Mouse (Mus musculus): ENCODE results near the gene Dleu7.
A peak's percentile ranks its signal among the peaks of the same experiment; 100 is the strongest.

Dleu7 gene

GRCm38 (mm10) chr14:62282974-62283373 lies 9.9 kb downstream of the Dleu7 start:
- no peak for DNase-seq (ENCODE audit: low spot score in 2 of 2)

- DNase-seq (ENCODE audit: low spot score in 2 of 2), result no peak
These were observed 19.2 kb downstream of the Dleu7 start for GRCm38 (mm10) chr14:62273604-62274003.

DNA sequence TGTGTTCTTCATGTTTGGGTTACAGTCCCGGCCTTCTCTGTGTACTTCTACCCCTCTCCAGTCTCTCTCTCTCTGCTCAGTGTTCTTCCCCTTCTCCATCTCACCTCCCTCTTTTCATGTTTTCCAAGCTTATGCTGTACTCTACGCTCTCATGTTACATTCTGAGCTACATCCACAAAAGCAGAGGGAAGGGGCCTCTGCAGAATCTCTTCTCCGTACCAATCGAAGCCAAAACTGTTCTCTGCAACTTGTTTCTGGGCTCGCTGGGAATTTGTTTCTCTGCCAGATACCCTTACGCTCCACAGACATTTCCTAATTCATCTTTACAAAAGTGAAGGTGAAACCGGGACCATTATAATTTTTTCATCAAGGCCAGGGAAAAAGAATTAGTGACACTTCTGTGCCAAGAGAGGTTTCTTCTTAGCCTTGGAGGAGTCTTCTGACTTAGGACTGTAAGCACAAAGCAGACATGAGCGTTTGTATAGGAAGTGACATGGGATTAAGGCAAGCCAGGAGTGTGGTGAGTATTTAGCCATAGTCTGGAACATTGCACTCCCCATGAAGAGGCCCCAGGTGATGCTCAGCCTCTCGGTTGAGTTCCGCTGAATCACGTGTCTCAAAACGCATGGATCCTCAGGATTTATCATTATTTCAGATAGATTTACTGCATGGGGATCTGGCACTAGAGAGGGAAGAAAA lies 22.0 kb downstream of the Dleu7 start:
- DNase-seq (ENCODE audit: low spot score in 2 of 2), result no peak

GRCm38 (mm10) chr14:62258978-62259536 lies 33.8 kb downstream of the Dleu7 start:
- DNase-seq (ENCODE audit: low spot score in 2 of 2), result no peak

DNA sequence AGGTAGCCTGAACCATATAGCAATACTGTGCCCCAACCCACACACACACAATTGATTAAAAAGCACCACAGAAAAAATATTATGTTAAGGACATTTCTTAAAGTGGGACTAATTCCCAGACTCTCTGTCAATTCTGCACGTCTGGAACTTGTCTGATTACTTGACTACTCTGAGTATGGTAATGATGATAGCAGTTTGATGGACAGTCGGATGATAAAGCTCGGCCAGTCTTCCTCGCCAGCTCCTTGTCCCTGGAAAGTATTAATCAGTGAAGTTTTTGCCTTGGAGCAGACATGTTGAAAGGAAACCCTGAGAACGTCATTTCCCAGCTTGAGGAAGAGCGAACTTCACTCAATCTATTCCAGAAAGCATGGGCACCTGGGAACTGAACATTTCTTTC lies 34.7 kb downstream of the Dleu7 start:
- DNase-seq (ENCODE audit: low spot score in 2 of 2), result no peak

DNA sequence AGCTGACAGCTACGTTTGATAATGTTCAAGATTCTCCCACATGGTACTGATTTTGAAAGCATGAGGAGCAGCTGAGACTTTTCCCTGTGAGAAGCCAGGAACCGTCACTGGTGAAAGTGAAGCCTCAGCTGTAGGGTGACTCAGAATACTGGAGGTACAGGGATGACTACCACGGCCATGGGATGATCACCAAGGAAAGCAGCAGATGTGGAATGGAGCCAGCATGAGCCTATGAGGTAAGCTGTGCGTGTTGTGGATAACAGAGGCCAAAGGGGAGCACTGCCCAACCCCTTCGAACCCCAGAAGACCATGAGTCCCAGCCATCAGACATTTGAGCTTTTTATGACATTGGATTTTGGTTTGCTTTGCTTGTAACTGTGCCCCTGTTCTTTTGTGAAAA lies 36.8 kb downstream of the Dleu7 start:
- DNase-seq (ENCODE audit: low spot score in 2 of 2), result no peak

DNA sequence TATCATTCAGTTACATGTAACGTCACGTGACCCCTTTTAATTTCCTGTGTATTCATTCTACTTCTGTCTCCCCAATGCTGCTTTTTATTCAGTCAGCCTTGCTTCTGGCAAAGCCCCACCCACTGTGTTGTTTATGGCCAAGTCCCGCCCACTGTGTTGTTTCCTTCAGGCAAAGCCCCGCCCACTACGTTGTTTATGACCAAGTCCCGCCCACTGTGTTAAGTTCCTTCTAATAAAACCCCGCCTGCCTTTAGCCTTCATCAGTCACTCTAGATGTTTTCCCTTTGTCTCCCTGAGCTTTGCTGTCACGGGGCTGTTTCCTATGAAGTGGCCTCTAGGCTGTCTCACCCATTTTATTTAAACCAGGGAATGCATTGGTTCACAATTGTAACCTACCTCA lies 38.5 kb downstream of the Dleu7 start:
- DNase-seq (ENCODE audit: low spot score in 2 of 2), result no peak

- DNase-seq (ENCODE audit: low spot score in 2 of 2), result peak; percentile 31 to 50
These were observed 40.8 kb downstream of the Dleu7 start for GRCm38 (mm10) chr14:62251999-62252398.

- no peak for DNase-seq (ENCODE audit: low spot score in 2 of 2)
These were observed 42.8 kb downstream of the Dleu7 start for GRCm38 (mm10) chr14:62250046-62250445.

DNA sequence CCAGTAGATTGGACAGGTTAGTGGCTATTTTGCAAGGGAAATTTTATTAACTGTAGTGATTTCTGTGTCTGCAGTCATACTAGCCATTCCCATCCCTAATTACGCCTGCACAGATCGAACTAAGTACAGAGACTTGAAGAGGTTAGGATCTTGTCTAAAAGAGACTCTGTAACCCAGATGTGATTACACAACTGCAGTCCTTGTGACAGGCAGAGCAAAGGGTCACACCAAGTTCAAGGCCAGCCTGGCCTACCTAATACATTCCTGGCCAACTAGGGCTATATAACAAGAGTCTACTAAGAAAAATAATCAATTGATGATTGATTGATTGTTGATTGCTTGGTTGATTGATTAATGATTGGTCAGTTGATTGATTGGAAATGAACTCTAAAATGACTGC lies 43.6 kb downstream of the Dleu7 start:
- DNase-seq (ENCODE audit: low spot score in 2 of 2), result no peak

DNA sequence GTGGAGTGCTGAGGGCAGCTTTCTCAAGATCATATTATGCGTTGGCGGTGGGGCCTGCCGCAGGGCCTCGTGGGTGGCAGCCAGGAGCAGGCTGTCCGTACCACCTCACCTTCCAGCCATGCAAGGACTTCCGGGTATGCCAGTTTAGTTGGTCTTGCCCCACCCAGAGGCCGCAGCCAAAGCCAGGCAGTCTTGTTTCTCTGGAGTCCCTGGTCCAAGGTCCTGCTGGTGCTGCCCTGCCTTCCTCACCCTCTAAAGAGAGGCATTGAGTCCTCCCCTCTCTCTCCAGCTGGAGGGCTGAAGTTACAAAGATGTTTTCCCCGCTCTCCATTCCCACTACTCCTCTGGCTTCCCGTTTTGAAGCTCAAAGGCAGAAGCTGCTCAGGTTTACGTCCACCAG lies 44.1 kb downstream of the Dleu7 start:
- no peak for DNase-seq (ENCODE audit: low spot score in 2 of 2)

DNA sequence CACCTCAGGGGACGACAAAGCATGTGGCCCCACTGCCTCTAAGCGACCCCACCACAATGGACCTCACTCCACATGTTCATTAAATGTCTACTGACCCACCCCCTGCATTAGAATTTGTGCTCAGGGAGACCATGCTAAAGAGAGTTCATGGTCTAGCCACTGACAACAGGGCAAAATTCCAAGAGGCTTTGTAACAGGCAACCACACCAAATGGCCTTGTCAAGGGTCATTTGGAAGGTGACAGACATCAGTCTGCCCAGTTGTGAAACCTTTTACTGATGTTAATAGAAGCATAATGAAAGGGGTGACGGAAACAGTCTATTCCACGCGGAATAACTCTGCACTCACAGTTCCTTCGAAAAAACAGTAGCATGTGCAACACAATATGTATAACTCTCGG lies 44.5 kb downstream of the Dleu7 start:
- DNase-seq (ENCODE audit: low spot score in 2 of 2), result no peak

GRCm38 (mm10) chr14:62245557-62245956 lies 47.3 kb downstream of the Dleu7 start:
- DNase-seq (ENCODE audit: low spot score in 2 of 2), result no peak

- no peak for DNase-seq (ENCODE audit: low spot score in 2 of 2)
These were observed 49.3 kb downstream of the Dleu7 start for GRCm38 (mm10) chr14:62243530-62243929.

GRCm38 (mm10) chr14:62235969-62236368 lies 56.9 kb downstream of the Dleu7 start:
- no peak for DNase-seq (ENCODE audit: low spot score in 2 of 2)

DNA sequence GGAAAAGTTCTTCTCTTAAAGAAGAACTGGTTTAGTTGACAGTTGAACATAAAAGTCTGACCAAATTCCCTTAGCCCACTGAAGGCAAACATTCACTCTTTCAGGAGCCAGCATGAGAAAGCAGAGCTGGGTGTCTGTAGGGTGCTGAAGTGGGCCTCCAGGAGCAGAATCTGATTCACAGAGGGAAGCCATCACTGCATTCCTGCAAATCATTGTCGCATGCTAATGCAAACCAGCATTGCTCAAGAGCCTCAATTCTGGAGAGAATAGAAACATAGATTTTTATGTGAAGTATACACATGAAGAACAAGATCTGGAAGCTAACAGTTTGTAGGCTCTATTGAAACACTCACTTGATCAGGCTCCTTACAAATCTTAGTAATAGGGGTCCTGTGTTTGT lies 57.6 kb downstream of the Dleu7 start:
- DNase-seq (ENCODE audit: low spot score in 2 of 2), result no peak

DNA sequence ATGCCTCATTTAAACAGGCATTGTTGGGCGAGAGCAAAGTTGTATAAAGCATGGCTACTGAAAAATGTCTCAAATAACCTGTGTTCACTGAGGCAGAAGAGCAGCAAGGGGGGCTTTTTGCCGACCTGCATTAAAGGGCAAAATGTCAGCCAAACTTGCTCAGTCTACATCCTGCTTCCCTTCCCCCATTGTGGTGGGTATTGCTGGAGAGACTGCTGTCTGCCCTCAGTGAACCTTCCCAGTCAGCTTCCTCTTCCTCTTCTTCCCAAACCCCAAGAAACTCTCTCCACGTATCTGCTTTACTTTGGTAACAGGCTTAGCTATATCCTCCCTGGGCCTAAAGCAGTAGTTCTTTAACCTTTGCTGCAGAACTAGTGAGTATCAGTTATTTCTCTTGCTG lies 61.9 kb downstream of the Dleu7 start:
- no peak for DNase-seq (ENCODE audit: low spot score in 2 of 2)

DNA sequence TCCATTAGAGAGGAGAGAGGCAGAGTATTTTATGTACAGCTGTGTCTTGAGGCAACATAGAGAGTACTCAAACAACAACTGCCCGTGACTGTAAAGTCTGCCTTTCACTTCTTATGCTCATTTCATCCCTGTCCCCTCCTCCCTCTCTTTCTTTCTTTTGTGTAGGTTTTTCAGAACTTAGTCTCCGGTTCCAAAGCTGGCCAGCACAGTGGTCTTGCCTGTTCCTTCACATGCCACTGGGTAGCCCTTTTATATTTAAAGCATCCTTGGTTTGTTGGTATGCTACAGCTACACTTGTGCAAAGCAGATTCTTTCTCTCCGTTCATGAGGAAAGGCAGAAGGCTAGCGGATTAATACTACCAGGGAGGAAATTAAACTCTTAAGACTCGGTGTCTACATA lies 65.7 kb downstream of the Dleu7 start:
- DNase-seq (ENCODE audit: low spot score in 2 of 2), result no peak

GRCm38 (mm10) chr14:62226576-62227047 lies 66.2 kb downstream of the Dleu7 start:
- no peak for DNase-seq (ENCODE audit: low spot score in 2 of 2)

All from natural killer cell, adult 2 months (primary cell).